Mouse (Mus musculus): ENCODE measurements around the gene Rtn4r.

Rtn4r gene

GRCm38 (mm10) chr16:18156579-18157350, 29.3 kb downstream of the Rtn4r start:
- no peak for DNase-seq (ENCODE audit: low read depth, low spot score)

- DNase-seq (ENCODE audit: low read depth, low spot score) = no peak
These were observed 31.8 kb downstream of the Rtn4r start for GRCm38 (mm10) chr16:18159255-18159654.

GRCm38 (mm10) chr16:18159778-18160177, 32.3 kb downstream of the Rtn4r start:
- no peak for DNase-seq (ENCODE audit: low read depth, low spot score)

GRCm38 (mm10) chr16:18160514-18160913, 33.1 kb downstream of the Rtn4r start:
- no peak for DNase-seq (ENCODE audit: low read depth, low spot score)

GRCm38 (mm10) chr16:18161190-18161589, 33.7 kb downstream of the Rtn4r start:
- no peak for DNase-seq (ENCODE audit: low read depth, low spot score)

- DNase-seq (ENCODE audit: low read depth, low spot score) = no peak
These were observed 37.3 kb downstream of the Rtn4r start for GRCm38 (mm10) chr16:18164642-18165238.

- DNase-seq (ENCODE audit: low read depth, low spot score) = no peak
These were observed 39.3 kb downstream of the Rtn4r start for GRCm38 (mm10) chr16:18166613-18167190.

- no peak for DNase-seq (ENCODE audit: low read depth, low spot score)
These were observed 41.7 kb downstream of the Rtn4r start for GRCm38 (mm10) chr16:18169156-18169555.

- no peak for DNase-seq (ENCODE audit: low read depth, low spot score)
These were observed 42.3 kb downstream of the Rtn4r start for GRCm38 (mm10) chr16:18169776-18170175.

- peak; percentile 74 for DNase-seq (ENCODE audit: low read depth, low spot score)
These were observed 44.9 kb downstream of the Rtn4r start for GRCm38 (mm10) chr16:18172266-18172855.

GRCm38 (mm10) chr16:18173231-18173630, 45.8 kb downstream of the Rtn4r start:
- no peak for DNase-seq (ENCODE audit: low read depth, low spot score)

GRCm38 (mm10) chr16:18173788-18174187, 46.3 kb downstream of the Rtn4r start:
- no peak for DNase-seq (ENCODE audit: low read depth, low spot score)

GRCm38 (mm10) chr16:18175817-18176541, 48.5 kb downstream of the Rtn4r start:
- DNase-seq (ENCODE audit: low read depth, low spot score) = no peak

GRCm38 (mm10) chr16:18176758-18177157, 49.3 kb downstream of the Rtn4r start:
- DNase-seq (ENCODE audit: low read depth, low spot score) = no peak

- no peak for DNase-seq (ENCODE audit: low read depth, low spot score)
These were observed 52.1 kb downstream of the Rtn4r start for GRCm38 (mm10) chr16:18179591-18179990.

- DNase-seq (ENCODE audit: low read depth, low spot score) = no peak
These were observed 54.0 kb downstream of the Rtn4r start for GRCm38 (mm10) chr16:18181398-18181797.

GRCm38 (mm10) chr16:18182766-18183165, 55.3 kb downstream of the Rtn4r start:
- no peak for DNase-seq (ENCODE audit: low read depth, low spot score)

- no peak for DNase-seq (ENCODE audit: low read depth, low spot score)
These were observed 58.4 kb downstream of the Rtn4r start for GRCm38 (mm10) chr16:18185715-18186449.

GRCm38 (mm10) chr16:18186798-18187197, 59.4 kb downstream of the Rtn4r start:
- no peak for DNase-seq (ENCODE audit: low read depth, low spot score)

GRCm38 (mm10) chr16:18187221-18187620, 59.8 kb downstream of the Rtn4r start:
- DNase-seq (ENCODE audit: low read depth, low spot score) = no peak

- DNase-seq (ENCODE audit: low read depth, low spot score) = no peak
These were observed 63.6 kb downstream of the Rtn4r start for GRCm38 (mm10) chr16:18191006-18191405.
